Mouse (Mus musculus) c-Kit-negative CD71-positive TER-119-positive erythroid progenitor cells, embryonic 14.5 days (primary cell): ENCODE measurements around the gene Als2cl.

Source experiments
- DNase-seq: peaks from one replicate; pipeline ENCODE4 v3.0.0-alpha.2; 2013; ENCODE audit warnings: low read depth, low spot score

The Als2cl gene

GRCm38 (mm10) chr9:110880772-110881171, 1.1 kb downstream of the Als2cl start:
- no peak for DNase-seq

GRCm38 (mm10) chr9:110881953-110882352, 2.3 kb downstream of the Als2cl start:
- no peak for DNase-seq

- DNase-seq: no peak
These were observed 8.0 kb downstream of the Als2cl start for GRCm38 (mm10) chr9:110887388-110888303.

GRCm38 (mm10) chr9:110888935-110889334, 9.3 kb downstream of the Als2cl start:
- DNase-seq: no peak

GRCm38 (mm10) chr9:110890026-110890783, 10.5 kb downstream of the Als2cl start:
- DNase-seq: no peak

GRCm38 (mm10) chr9:110891077-110891828, 11.6 kb downstream of the Als2cl start:
- DNase-seq: no peak

GRCm38 (mm10) chr9:110892552-110892951, 12.9 kb downstream of the Als2cl start:
- no peak for DNase-seq

- no peak for DNase-seq
These were observed 13.8 kb downstream of the Als2cl start for GRCm38 (mm10) chr9:110893429-110893828.

GRCm38 (mm10) chr9:110895507-110895906, 15.8 kb downstream of the Als2cl start:
- no peak for DNase-seq

- DNase-seq: no peak
These were observed 16.3 kb downstream of the Als2cl start for GRCm38 (mm10) chr9:110895994-110896393.

- no peak for DNase-seq
These were observed 16.9 kb downstream of the Als2cl start for GRCm38 (mm10) chr9:110896595-110896994.

- no peak for DNase-seq
These were observed 19.9 kb downstream of the Als2cl start for GRCm38 (mm10) chr9:110899451-110900008.

GRCm38 (mm10) chr9:110901204-110901603, 21.5 kb downstream of the Als2cl start:
- DNase-seq: no peak

GRCm38 (mm10) chr9:110902271-110902670, 22.6 kb downstream of the Als2cl start:
- no peak for DNase-seq

GRCm38 (mm10) chr9:110907201-110907837, 27.6 kb downstream of the Als2cl start:
- DNase-seq: no peak

- DNase-seq: no peak
These were observed 28.4 kb downstream of the Als2cl start for GRCm38 (mm10) chr9:110907838-110908630.

- no peak for DNase-seq
These were observed 29.0 kb downstream of the Als2cl start for GRCm38 (mm10) chr9:110908631-110909016.

GRCm38 (mm10) chr9:110909371-110909967, 29.8 kb downstream of the Als2cl start:
- no peak for DNase-seq

- DNase-seq: no peak
These were observed 35.1 kb downstream of the Als2cl start for GRCm38 (mm10) chr9:110914631-110915236.
